In genomic region chr7:139130361-139130760, GRCm38 (mm10) we compare ENCODE assay signal across 13 mouse cellular contexts. TPM values are rescaled to one million over a fixed set of nuclear protein-coding genes. Genes with fewer than 3 reads are reported as not detected.
A peak's percentile ranks its signal among the peaks of the same experiment; 100 is the strongest.
DNase-seq lines count a peak whose midpoint lies in the region; ATAC-seq lines count a peak whose summit lies in the region.
"Had no signal": no experiment of that assay in that cellular context is flagged by ENCODE, and none has a peak within 500 bp of the region (broad histone marks: within the 10 kb centered on the region; RNA-seq: fewer than 3 reads in every experiment).

No protein-coding gene starts in this region.

- no peak for ATAC-seq in midbrain, embryonic 13.5 days
- peak; percentile 39; the same call in 1 of the 2 replicates for ATAC-seq in embryonic facial prominence, embryonic 15.5 days (ENCODE audit: insufficient number of reproducible peaks, low FRiP score, low TSS enrichment, low read depth)

- no peak overlapping the region for H3K4me3 ChIP-seq in midbrain, embryonic 10.5 days
- no peak overlapping the region for H3K4me3 ChIP-seq in midbrain, embryonic 13.5 days (replicated peaks)
- H3K4me3 ChIP-seq in embryonic facial prominence, embryonic 15.5 days (replicated peaks) = no peak overlapping the region
- H3K4me3 ChIP-seq: megakaryocyte, embryonic 14.5 days; neural tube, embryonic 12.5 days had no signal

- no peak overlapping the region for H3K9ac ChIP-seq in midbrain, embryonic 13.5 days (replicated peaks)
- no peak overlapping the region for H3K9ac ChIP-seq in embryonic facial prominence, embryonic 15.5 days
- H3K9ac ChIP-seq: neural tube, embryonic 12.5 days had no signal

- no peaks in the 10 kb centered on the region for H3K36me3 ChIP-seq in midbrain, embryonic 10.5 days
- no peaks in the 10 kb centered on the region for H3K36me3 ChIP-seq in midbrain, embryonic 13.5 days
- H3K36me3 ChIP-seq in embryonic facial prominence, embryonic 15.5 days = no peaks in the 10 kb centered on the region
- H3K36me3 ChIP-seq: G1E; neural tube, embryonic 12.5 days had no signal

- H3K27ac ChIP-seq in midbrain, embryonic 10.5 days (replicated peaks) = peak overlapping the region; percentile 38; the same call in 1 of the 2 replicates
- no peak overlapping the region for H3K27ac ChIP-seq in midbrain, embryonic 13.5 days
- H3K27ac ChIP-seq in embryonic facial prominence, embryonic 15.5 days (replicated peaks) = 0 out of 2 replicates have a peak overlapping the region, but pooled peaks have one; percentile 8
- H3K27ac ChIP-seq: neural tube, embryonic 12.5 days had no signal

- peaks cover 20% of the 10 kb centered on the region for H3K4me1 ChIP-seq in midbrain, embryonic 10.5 days
- peaks cover 17% of the 10 kb centered on the region for H3K4me1 ChIP-seq in midbrain, embryonic 13.5 days (replicated peaks)
- peaks cover 21% of the 10 kb centered on the region for H3K4me1 ChIP-seq in embryonic facial prominence, embryonic 15.5 days

- no peak overlapping the region for H3K4me2 ChIP-seq in midbrain, embryonic 13.5 days (replicated peaks)
- no peak overlapping the region for H3K4me2 ChIP-seq in embryonic facial prominence, embryonic 15.5 days (replicated peaks)
- H3K4me2 ChIP-seq: neural tube, embryonic 12.5 days had no signal

- peak; percentile 24 for DNase-seq in embryo, embryonic 11 days
- no peak for DNase-seq in embryo, embryonic 10 days (ENCODE audit: low spot score)
- DNase-seq in midbrain, embryonic 10.5 days (ENCODE audit: low spot score) = no peak
- peak; percentile 21 for DNase-seq in mesoderm, embryonic 11.5 days (ENCODE audit: low read depth, low spot score)
- no peak for DNase-seq in cerebellum, postnatal 14 days
- DNase-seq in T-cell, adult 2 months (ENCODE audit: low spot score) = no peak
- DNase-seq: cerebellum, adult 8-10 months; kidney, adult 9 months had no signal

- no peaks in the 10 kb centered on the region; the same call in 1 of the 2 replicates for H3K27me3 ChIP-seq in midbrain, embryonic 10.5 days (ENCODE audit: low read depth, poor library complexity, severe bottlenecking)
- no peaks in the 10 kb centered on the region for H3K27me3 ChIP-seq in midbrain, embryonic 13.5 days
- no peaks in the 10 kb centered on the region for H3K27me3 ChIP-seq in embryonic facial prominence, embryonic 15.5 days

- WGBS in midbrain, embryonic 10.5 days = 59% methylated on average over 6 of the region's 6 CpGs
- 41% methylated on average over 6 of the region's 6 CpGs for WGBS in midbrain, embryonic 13.5 days
- WGBS in embryonic facial prominence, embryonic 15.5 days = 20% methylated on average over 6 of the region's 6 CpGs

- no peaks in the 10 kb centered on the region for H3K9me3 ChIP-seq in midbrain, embryonic 10.5 days (replicated peaks)
- H3K9me3 ChIP-seq in midbrain, embryonic 13.5 days = no peaks in the 10 kb centered on the region
- H3K9me3 ChIP-seq in embryonic facial prominence, embryonic 15.5 days (replicated peaks) = no peaks in the 10 kb centered on the region
- H3K9me3 ChIP-seq: neural tube, embryonic 12.5 days had no signal

RNA-seq across cellular contexts. Expression of gene Dpysl4, which starts 44.6 kb away (rescaled TPM):
- 107 and 159 TPM in 2 replicates for polyA plus RNA-seq in midbrain, embryonic 10.5 days (2016; fragmentation: Nextera tagmentation; extraction: Ambion mirVana)
- 224 and 225 TPM in 2 replicates for polyA plus RNA-seq in midbrain, embryonic 13.5 days (2015; fragmentation: Nextera tagmentation; extraction: Ambion mirVana)
- polyA plus RNA-seq in embryonic facial prominence, embryonic 15.5 days (2015; fragmentation: Nextera tagmentation; extraction: Ambion mirVana) = 19.1 and 21.1 TPM in 2 replicates
- polyA plus RNA-seq: G1E had no signal

Comparison
In these comparisons a context has a peak if more than half of its experiments do, and no peak if none do; other contexts are left out.
1. DNase-seq: peak in embryo, embryonic 11 days (single experiment) and mesoderm, embryonic 11.5 days (single experiment); none in embryo, embryonic 10 days (single experiment), midbrain, embryonic 10.5 days (single experiment), cerebellum, postnatal 14 days (0 of 2) and T-cell, adult 2 months (single experiment).